Mouse (Mus musculus): ENCODE data around the gene Efcab3.

The Efcab3 gene

DNA sequence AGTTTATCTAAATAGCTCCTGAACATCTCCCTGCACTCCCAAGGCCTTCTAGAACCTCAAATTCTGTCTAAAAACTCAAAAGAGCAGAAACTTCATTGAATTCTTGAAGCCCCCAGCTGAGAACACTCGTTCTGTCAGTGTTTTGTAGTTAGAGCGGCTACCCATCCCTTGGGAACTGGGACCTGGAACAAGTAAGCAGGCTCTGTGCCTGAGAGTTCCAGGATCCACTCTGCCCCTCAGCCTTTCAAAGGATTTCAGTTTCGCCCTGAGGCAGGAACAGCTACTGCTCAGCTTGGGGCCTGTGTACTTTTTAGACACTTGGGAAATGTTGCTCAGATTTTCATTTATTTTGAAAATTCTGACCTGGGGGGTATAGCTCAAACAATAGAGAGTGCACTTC, 83.2 kb downstream of the Efcab3 start, which contains the start of gene Gm10842:
TSS of gene Gm10842 (plus strand) at position 301 of the 400 bp plus-strand sequence.
- in situ Hi-C loops (cut with MboI, MseI) = no loop called here

- in situ Hi-C loops (cut with MboI, MseI) = no loop called here
Observed at GRCm38 (mm10) chr11:105149353-105149752, 86.0 kb downstream of the Efcab3 start.

- in situ Hi-C loops (cut with MboI, MseI) = no loop called here
Observed at GRCm38 (mm10) chr11:105149766-105150165, 86.4 kb downstream of the Efcab3 start.

- in situ Hi-C loops (cut with MboI, MseI) = no loop called here
Observed at GRCm38 (mm10) chr11:105150691-105151090, 87.3 kb downstream of the Efcab3 start.

DNA sequence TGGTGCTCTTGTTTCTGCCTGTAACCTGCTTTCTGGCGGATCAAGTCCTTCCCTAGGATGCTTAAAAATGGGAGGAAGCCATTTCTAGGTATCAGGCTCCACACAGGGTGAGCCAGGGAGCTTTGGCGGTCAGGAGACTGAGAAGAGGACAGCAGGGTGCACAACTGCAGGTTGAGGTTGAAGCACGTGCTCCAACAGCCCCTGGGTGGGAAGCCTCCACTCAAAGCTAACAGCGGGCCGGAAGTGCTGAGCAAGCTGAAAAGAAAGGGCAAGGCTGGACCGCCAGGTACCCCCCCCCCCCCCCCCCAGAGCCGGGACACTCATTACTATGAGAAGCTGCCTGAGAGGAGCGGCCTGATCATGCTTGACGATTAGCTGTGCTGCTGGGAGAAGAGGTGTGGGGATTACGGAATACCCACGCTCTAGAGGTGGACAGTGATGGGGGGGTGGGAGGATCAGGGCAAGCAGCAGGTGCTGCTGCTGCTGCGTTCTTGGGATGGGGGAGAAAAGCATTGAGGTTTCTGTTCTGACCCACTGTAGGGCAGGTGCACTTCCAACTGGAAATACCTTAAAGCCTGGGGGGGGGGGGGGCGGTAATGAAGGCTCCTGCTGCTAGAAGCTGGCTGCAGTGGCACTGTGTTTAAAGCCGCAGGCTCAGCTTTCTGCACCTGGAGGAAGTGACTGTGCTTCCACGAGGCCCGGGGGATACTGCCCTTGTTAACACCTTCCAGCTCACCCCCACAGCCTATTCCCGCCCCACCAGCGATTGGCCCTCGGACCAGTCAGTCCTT, 88.0 kb downstream of the Efcab3 start:
- in situ Hi-C loops (cut with MboI, MseI) = no loop called here

DNA sequence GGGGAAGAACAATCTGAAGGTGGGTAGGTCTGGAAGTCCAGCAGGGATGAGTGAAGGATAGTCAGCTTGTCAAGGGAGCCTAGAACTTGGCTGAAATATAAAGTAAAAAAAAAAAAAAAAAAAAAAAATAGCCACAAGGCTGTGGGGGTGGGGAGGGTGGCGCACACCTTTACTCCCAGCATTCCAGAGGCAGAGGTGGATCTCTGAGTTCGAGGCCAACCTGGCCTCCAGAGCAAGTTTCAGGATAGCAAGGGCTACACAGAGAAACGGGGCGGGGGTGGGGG, 88.6 kb downstream of the Efcab3 start:
- in situ Hi-C loops (cut with MboI, MseI) = no loop called here

DNA sequence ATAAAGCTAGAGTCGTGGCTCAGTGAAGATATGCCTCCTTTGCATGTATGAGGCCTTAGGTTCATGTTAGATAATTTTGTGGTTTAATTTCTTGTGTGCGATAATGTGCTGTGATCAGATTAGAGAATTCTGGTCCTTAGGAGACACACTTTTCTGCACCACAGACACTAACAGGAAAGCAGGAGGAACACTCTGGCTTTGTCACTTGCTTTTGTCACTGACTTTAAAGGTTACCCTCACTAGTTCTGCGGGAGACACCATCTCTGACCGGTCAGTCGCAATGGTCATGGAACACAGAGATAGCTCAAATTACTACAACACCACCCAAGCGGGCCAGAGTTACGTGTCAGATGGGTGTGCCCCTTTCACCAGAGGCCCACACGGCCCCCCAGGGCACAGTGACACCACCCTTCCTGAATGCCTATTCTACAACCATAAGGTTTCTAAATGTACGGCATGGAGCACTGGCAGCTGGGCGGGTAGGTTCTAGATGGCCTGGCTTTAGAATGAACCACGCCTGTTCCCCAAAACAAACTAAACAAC, 89.0 kb downstream of the Efcab3 start:
- in situ Hi-C loops (cut with MboI, MseI) = no loop called here

DNA sequence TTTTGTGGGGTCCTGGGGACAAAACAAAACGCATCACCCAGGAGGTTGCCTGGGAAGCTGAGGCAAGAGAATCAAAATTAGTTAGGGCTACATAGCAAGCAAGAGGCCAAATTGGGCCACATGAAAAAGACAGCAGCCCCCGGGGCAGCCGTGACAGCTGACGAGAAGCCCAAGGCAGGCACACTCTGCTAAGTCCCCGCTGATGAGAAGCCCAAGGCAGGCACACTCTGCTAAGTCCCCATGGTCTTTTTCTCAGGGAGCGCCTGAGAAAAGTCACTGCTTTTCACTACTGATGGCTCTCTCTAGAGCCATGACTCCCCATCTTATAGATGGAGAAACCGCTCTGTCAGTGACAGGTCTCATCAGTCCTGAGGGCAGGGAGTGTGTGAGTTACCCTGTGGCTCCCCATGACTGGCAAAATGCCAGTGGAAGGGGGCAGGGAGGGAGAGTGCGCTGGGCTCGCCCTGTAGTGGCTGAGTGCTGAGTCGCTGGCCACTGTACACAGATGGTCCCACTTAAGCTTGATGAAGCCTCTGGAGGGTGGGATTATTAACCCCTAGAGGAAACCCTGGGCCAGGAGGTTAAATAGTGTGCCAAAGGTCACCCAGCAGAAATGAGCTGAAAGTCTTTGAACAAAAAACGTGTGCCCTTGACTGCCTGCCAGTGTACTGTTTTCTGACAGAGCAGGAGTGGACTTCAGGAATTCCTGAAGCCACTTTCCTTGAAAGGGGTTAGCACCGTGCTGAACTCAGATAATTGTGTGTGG, 89.9 kb downstream of the Efcab3 start:
- in situ Hi-C loops (cut with MboI, MseI) = no loop called here

DNA sequence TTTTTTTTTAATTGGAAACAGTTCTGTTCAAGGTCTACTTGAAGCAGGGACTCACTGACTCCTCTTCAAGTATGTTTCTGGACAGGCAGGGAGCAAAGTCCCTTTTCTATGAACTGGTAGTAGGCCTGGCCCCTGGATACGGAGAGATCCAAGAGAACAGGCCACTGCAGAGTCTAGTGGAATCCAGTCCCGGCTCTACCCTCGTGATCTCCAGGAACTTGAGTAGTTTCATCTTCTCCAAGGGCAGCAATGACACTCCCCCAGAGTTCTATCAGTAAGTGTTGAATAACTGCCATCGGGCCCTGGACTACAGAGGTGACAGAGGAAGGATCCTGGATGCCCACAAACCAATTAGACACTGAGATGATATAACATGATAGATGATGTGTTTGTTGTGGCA, 92.5 kb downstream of the Efcab3 start:
- in situ Hi-C loops (cut with MboI, MseI) = no loop called here

- in situ Hi-C loops (cut with MboI, MseI) = no loop called here
Observed at GRCm38 (mm10) chr11:105156748-105157267, 93.4 kb downstream of the Efcab3 start.

- in situ Hi-C loops (cut with MboI, MseI) = no loop called here
Observed at GRCm38 (mm10) chr11:105158047-105158446, 94.7 kb downstream of the Efcab3 start.

DNA sequence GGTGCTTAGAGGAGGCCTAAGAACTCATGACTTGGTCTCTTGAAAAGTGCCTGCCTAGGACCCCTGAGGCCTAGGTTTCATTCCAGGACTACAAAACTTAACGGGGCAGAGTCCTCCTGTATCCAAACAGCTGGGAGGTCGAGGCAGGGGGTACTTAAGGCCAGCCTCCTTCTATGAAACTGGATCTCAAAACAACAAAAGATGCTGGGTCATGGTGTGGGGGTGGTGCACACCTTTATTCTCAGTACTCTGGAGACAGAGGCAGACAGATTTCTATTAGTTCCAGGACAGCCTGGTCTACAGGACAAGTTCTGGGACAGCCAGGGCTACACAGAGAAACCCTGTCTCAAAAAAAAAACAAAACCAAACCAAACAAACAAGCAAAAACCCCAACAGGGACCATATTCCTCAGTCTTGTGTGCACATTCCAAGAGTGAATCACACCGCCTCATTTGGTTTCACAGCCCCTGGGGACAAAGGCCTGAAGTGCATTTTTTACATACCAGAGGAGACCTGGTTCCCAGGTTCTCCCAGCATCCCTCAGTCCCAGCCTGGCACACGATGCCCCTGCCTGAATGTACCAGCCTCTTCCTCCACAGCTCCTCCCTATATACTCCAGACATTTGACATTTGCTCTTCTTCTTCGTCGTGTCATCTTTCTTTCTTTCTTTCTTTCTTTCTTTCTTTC, 96.4 kb downstream of the Efcab3 start:
- in situ Hi-C loops (cut with MboI, MseI) = no loop called here

DNA sequence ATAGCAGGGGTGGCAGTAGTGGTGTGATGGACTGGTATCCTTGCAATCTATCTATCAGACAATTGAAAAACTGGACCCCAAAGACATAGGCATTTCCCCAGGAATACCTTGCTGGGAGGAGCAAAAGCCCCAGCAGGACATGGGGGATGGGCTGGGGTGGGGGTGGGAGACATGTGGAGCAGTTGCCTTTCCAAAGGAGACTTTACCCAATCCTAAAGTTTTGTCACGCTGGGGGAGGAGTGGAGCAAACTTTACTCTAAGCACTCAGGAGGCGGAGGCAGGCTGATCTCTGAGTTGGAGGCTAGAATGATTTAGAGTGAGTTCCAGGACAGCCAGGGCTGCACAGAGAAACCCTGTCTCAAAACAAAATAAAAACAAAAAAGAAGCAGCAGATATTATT, 98.0 kb downstream of the Efcab3 start:
- in situ Hi-C loops (cut with MboI, MseI) = no loop called here

GRCm38 (mm10) chr11:105164516-105165510, 101.4 kb downstream of the Efcab3 start:
- in situ Hi-C loops (cut with MboI, MseI) = no loop called here

- in situ Hi-C loops (cut with MboI, MseI) = no loop called here
Observed at GRCm38 (mm10) chr11:105166780-105167179, 103.4 kb downstream of the Efcab3 start.
